Mouse (Mus musculus) neural tube, embryonic 11.5 days (tissue): Measurements from ENCODE around the gene Crhr2. TPM values are rescaled to one million over a fixed set of nuclear protein-coding genes. Genes with fewer than 3 reads are reported as not detected.

ENCODE experiments used
- ATAC-seq: fragments of 200-750 bp; cut with Nextera tagmentation; 2 replicates; pipeline ENCODE4 v1.8.0; 2017; ENCODE audit warnings: moderate number of reproducible peaks, mild to moderate bottlenecking, moderate TSS enrichment, moderate library complexity; ENCODE audit not compliant: insufficient read depth, low FRiP score, low TSS enrichment
- DNase-seq: peaks from one replicate; pipeline ENCODE4 v3.0.0-alpha.2; 2015; ENCODE audit warnings: low spot score
- H3K27ac ChIP-seq: fragments of 300-500 bp; sonication (generic); 2 replicates; pipeline ENCODE4 v1.5.1; 2014; ENCODE audit warnings: low read depth, mild to moderate bottlenecking, low read length
- H3K27me3 ChIP-seq: fragments of 300-500 bp; sonication (generic); 2 replicates; pipeline ENCODE4 v1.6.1; 2014; ENCODE audit warnings: mild to moderate bottlenecking, low read length, mixed read lengths; ENCODE audit not compliant: control insufficient read depth, insufficient read depth
- H3K36me3 ChIP-seq: fragments of 300-500 bp; sonication (generic); 2 replicates; pipeline ENCODE4 v1.6.1; 2014; ENCODE audit warnings: mild to moderate bottlenecking, low read length, moderate library complexity, mixed read lengths; ENCODE audit not compliant: control insufficient read depth, insufficient read depth
- H3K4me1 ChIP-seq: fragments of 300-500 bp; sonication (generic); 2 replicates; pipeline ENCODE4 v1.6.1; 2014; ENCODE audit warnings: low read length, mixed read lengths; ENCODE audit not compliant: control insufficient read depth, insufficient read depth
- H3K4me2 ChIP-seq: fragments of 300-500 bp; sonication (generic); 2 replicates; pipeline ENCODE4 v1.6.1; 2014; ENCODE audit warnings: low read depth, mild to moderate bottlenecking, moderate library complexity
- H3K4me3 ChIP-seq: fragments of 300-500 bp; sonication (generic); 2 replicates; pipeline ENCODE4 v1.5.1; 2014; ENCODE audit warnings: low read depth, low read length
- H3K9ac ChIP-seq: fragments of 300-500 bp; sonication (generic); 2 replicates; pipeline ENCODE4 v1.6.1; 2014; ENCODE audit warnings: mild to moderate bottlenecking, low read length
- H3K9me3 ChIP-seq: fragments of 300-500 bp; sonication (generic); 2 replicates; pipeline ENCODE4 v1.6.1; 2016; ENCODE audit warnings: low read length; ENCODE audit not compliant: control insufficient read depth
- WGBS: fragments of 180-500 bp; shearing (Covaris S2); extraction: QIAGEN DNeasy Blood & Tissue Kit; methylation state at CpG from one replicate; pipeline ENCODE4 v1.1.7; 2014; 5-methylcytosine and 5-hydroxymethylcytosine counted together
- polyA plus RNA-seq: library from polyadenylated mRNA; unstranded; fragments of >200 nt; fragmentation: Nextera tagmentation; extraction: Ambion mirVana; gene quantifications from 2 replicates; pipeline ENCODE4 v1.2.1, GENCODE M21; 2014

The Crhr2 gene
- polyA plus RNA-seq, 1 experiment from 2014 or later: 0.29 TPM

DNA sequence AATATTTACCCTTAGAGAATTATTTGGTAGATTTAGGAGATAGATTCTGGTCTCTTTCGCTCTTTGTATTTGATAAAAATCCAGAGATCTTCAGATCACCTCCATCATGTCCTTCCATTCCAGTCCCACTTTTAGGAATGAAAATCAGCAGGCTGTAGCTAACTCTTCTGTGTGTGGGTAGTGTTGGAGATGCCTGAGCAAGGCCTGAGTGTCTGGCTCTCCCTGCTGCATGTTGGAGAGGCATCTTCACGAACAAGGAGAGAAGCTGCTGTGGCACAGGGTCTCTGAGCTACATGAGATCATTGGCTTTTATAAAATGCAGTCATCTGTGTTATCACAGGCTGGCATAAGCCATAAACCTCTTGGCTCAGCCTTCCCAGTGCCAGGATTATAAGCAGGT, 66.9 kb downstream of the Crhr2 start:
- H3K9ac ChIP-seq: no peak overlapping the region
- DNase-seq: no peak
- no peaks in the 10 kb centered on the region for H3K9me3 ChIP-seq
- H3K4me3 ChIP-seq: no peak overlapping the region
- H3K27ac ChIP-seq: no peak overlapping the region
- whole genome bisulfite sequencing: 93% methylated on average over 2 of the region's 2 CpGs
- H3K4me2 ChIP-seq: no peak overlapping the region
- peaks cover 3% of the 10 kb centered on the region for H3K36me3 ChIP-seq
- no peaks in the 10 kb centered on the region for H3K4me1 ChIP-seq
- H3K27me3 ChIP-seq: no peaks in the 10 kb centered on the region
- no peak for ATAC-seq

GRCm38 (mm10) chr6:55064477-55064827, 68.4 kb downstream of the Crhr2 start:
- Histone ChIP-seq H3K27ac (no peak overlapping the region), H3K9me3 (no peaks in the 10 kb centered on the region), H3K4me1 (no peaks in the 10 kb centered on the region), H3K4me2 (no peak overlapping the region), H3K36me3 (peaks cover 3% of the 10 kb centered on the region), H3K27me3 (no peaks in the 10 kb centered on the region), H3K9ac (no peak overlapping the region), H3K4me3 (no peak overlapping the region)
- ATAC-seq: no peak
- WGBS: 93% methylated on average over 7 of the region's 7 CpGs
- no peak for DNase-seq

- WGBS: 90% methylated on average over 9 of the region's 9 CpGs
- Histone ChIP-seq H3K9me3 (no peaks in the 10 kb centered on the region), H3K4me1 (no peaks in the 10 kb centered on the region), H3K27me3 (no peaks in the 10 kb centered on the region), H3K4me2 (no peak overlapping the region), H3K4me3 (no peak overlapping the region), H3K27ac (no peak overlapping the region), H3K36me3 (peaks cover 4% of the 10 kb centered on the region), H3K9ac (no peak overlapping the region)
- no peak for ATAC-seq
- DNase-seq: no peak
These were observed 68.9 kb downstream of the Crhr2 start for GRCm38 (mm10) chr6:55063793-55064476.

DNA sequence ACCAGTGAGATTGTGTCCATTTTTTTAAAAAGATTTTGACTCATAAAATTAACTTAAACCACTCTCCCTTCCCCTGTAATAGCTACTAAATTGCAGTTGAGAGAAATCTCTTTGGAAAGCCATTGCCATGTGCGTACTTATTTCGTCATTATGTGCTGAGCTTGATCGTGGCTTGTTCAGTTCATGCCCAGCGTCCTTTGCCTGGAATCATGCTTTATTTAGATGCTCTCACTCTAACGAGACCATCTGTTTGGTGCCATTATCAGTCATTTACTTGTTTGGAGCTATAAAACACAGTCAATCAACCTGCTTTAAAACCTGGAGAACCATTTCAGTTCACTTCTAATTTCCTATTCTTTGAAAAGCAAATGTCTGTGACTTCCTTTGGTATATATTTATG, 70.6 kb downstream of the Crhr2 start:
- peaks cover 6% of the 10 kb centered on the region for H3K36me3 ChIP-seq

GRCm38 (mm10) chr6:55061328-55061727, 71.5 kb downstream of the Crhr2 start:
- ATAC-seq: no peak
- Histone ChIP-seq H3K9me3 (no peaks in the 10 kb centered on the region), H3K27ac (no peak overlapping the region), H3K4me2 (no peak overlapping the region), H3K4me1 (no peaks in the 10 kb centered on the region), H3K27me3 (no peaks in the 10 kb centered on the region), H3K4me3 (no peak overlapping the region), H3K9ac (no peak overlapping the region), H3K36me3 (peaks cover 6% of the 10 kb centered on the region)
- no peak for DNase-seq
- 95% methylated on average over 11 of the region's 11 CpGs for WGBS

More for the DNA sequence above, 70.6 kb downstream of the Crhr2 start:
- H3K4me2 ChIP-seq: no peak overlapping the region
- no peak overlapping the region for H3K9ac ChIP-seq
- no peak for DNase-seq
- no peak for ATAC-seq
- H3K27me3 ChIP-seq: no peaks in the 10 kb centered on the region
- no peak overlapping the region for H3K27ac ChIP-seq
- no peak overlapping the region for H3K4me3 ChIP-seq
- WGBS: 83% methylated on average over 5 of the region's 5 CpGs
- no peaks in the 10 kb centered on the region for H3K4me1 ChIP-seq
- no peaks in the 10 kb centered on the region for H3K9me3 ChIP-seq

GRCm38 (mm10) chr6:55060241-55060825, 72.5 kb downstream of the Crhr2 start:
- Histone ChIP-seq H3K27ac (no peak overlapping the region), H3K4me1 (no peaks in the 10 kb centered on the region), H3K9me3 (no peaks in the 10 kb centered on the region), H3K36me3 (peaks cover 5% of the 10 kb centered on the region), H3K4me3 (no peak overlapping the region), H3K4me2 (no peak overlapping the region), H3K27me3 (no peaks in the 10 kb centered on the region), H3K9ac (no peak overlapping the region)
- DNase-seq (no peak), ATAC-seq (no peak)
- WGBS: 92% methylated on average over 7 of the region's 7 CpGs

DNA sequence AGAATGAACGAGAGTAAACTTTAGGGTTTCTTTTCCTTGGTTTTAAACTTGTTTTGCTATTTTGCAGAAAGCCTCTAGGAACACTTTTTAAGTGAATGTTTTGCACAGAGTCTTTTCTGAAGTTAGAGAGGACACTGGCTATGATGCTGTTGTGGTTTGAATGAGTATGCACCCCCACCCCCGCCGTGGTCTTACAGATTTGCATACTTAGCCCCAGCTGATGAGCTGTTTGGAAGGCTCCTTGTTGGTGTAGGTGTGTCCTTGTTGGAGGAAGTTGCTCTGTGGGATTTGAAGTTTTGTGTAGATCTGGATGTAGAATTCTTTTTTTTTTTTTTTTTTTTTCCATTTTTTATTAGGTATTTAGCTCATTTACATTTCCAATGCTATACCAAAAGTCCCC, 75.4 kb downstream of the Crhr2 start:
- no peak for ATAC-seq
- Histone ChIP-seq H3K36me3 (peaks cover 6% of the 10 kb centered on the region), H3K4me3 (no peak overlapping the region), H3K27me3 (no peaks in the 10 kb centered on the region), H3K4me1 (no peaks in the 10 kb centered on the region), H3K4me2 (no peak overlapping the region), H3K9me3 (no peaks in the 10 kb centered on the region), H3K9ac (no peak overlapping the region), H3K27ac (no peak overlapping the region)
- no peak for DNase-seq
- WGBS: 97% methylated on average over 3 of the region's 3 CpGs

DNA sequence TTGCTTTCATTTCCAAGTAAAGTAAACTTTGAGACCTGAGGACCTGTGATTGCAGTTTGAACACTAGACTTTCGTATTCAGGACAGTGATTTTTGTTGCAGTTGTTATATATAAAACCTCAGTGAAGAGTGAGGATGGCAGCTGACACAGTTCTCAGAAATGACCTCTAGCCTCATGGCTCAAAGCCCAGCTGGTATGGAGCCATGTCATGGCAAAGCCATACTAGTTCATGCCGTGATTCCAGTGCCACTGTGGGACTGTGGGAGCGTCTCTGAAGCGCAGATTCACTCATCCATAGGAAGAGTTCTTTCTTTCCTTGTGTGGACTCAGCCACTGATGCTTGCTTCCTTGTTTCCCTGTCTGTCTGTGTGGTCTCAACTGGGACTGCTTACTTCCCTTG, 78.3 kb downstream of the Crhr2 start:
- Histone ChIP-seq H3K4me2 (no peak overlapping the region), H3K27me3 (no peaks in the 10 kb centered on the region), H3K27ac (no peak overlapping the region), H3K4me3 (no peak overlapping the region), H3K36me3 (peaks cover 10% of the 10 kb centered on the region), H3K4me1 (no peaks in the 10 kb centered on the region), H3K9ac (no peak overlapping the region), H3K9me3 (no peaks in the 10 kb centered on the region)
- 94% methylated on average over 4 of the region's 4 CpGs for WGBS
- no peak for ATAC-seq
- DNase-seq: no peak

DNA sequence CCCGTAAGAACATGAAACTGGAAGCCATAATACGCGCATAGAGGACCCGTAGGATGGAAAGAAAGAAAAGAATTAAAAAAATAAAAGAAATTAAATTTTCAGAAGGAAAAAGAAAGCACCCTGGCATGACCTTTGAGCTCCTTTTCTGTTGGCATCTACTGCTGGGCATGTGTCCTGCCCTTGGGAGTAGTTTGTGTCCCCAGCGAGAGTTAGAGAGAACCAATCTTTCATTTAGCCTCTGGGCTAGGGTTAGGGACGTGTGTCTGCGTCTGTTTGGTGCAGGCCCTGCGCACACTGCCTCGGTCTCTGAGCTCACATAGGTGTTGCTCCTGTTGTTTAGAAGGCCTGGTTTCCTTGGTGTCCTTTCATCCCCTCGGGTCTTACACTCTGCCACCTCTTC, 83.6 kb downstream of the Crhr2 start:
- no peak overlapping the region for H3K4me2 ChIP-seq
- no peak overlapping the region for H3K27ac ChIP-seq
- H3K9me3 ChIP-seq: no peaks in the 10 kb centered on the region
- 94% methylated on average over 10 of the region's 10 CpGs for WGBS
- ATAC-seq: no peak
- DNase-seq: no peak
- H3K9ac ChIP-seq: no peak overlapping the region
- no peaks in the 10 kb centered on the region for H3K27me3 ChIP-seq
- no peak overlapping the region for H3K4me3 ChIP-seq
- H3K4me1 ChIP-seq: no peaks in the 10 kb centered on the region
- H3K36me3 ChIP-seq: peaks cover 5% of the 10 kb centered on the region; the same call in 1 of the 2 replicates
